Mouse (Mus musculus) embryo, embryonic 11.5 days (tissue): ENCODE results near the gene Mmd.
"Not testable (repeated sequence)": the region's sequence is repeated elsewhere in the genome, so short reads cannot be mapped to it uniquely, and the experiment has no call there.

ENCODE experiments used
- DNase-seq: peaks from one replicate; pipeline ENCODE4 v3.0.0-alpha.2; 2012; ENCODE audit warnings: low read depth, low spot score

Mmd gene

GRCm38 (mm10) chr11:90249701-90250141 lies 465 bp downstream of the Mmd start:
- DNase-seq = no peak

GRCm38 (mm10) chr11:90250189-90250588 lies 933 bp downstream of the Mmd start:
- no peak for DNase-seq

DNA sequence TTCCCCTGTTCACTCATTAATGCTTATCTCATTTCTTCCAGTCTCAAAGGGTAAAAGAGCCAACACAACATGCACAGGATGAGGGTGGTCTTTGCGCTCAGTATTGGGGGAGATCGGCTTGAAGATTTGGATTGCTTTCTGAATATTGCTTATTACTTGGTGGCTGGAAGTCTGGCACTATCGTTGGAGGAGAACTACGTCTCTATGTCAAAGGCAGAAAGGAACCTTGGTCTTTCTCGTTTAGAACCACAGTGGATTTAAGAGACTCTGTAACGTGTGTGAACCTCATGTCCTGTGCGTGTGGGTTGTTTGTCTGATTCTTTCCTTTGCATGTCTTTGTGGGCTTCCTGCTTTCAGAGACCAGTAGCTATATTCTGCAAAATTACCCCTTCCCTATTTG lies 1.5 kb downstream of the Mmd start:
- no peak for DNase-seq

GRCm38 (mm10) chr11:90251923-90252322 lies 2.7 kb downstream of the Mmd start:
- no peak for DNase-seq

- no peak for DNase-seq
These were observed 3.1 kb downstream of the Mmd start for GRCm38 (mm10) chr11:90252366-90252765.

DNA sequence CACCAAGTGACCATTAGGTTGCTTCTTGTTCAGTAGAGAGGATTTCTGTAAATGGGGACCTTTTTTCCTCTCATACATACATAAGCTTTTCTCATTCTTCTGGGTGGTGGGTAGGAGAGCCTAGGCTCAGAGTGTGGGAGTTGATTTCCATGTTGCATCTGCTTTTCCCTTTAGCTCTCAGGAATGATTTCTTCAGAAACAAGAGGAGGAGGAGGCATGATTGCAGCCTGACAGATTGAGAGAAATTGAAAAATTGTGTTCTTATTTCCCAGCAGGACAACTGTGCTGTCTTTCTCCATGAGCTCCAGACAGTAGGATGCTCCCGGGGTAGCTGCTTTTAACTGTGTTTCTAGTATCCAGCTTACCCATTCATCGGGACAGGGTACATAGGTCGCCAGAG lies 5.3 kb downstream of the Mmd start:
- DNase-seq = no peak

DNA sequence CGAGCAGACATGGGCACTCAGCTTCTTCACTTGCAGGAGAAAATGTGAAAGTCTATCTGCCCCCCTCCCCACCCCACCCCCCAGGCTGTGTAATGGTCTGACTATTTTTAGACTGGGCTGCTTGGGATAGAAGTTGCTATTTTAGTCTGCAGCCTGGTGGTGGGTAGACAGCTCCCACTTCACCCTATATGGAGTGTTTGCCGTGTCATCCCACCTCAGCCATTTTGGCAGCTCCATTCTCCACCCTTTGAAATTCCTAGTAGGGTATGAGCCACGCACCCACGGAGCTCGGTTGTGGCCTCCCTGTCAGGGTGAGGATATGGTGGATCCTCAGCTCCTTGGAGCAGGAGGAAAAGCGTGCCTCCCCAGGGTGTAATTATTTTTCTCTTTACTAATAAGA lies 6.4 kb downstream of the Mmd start:
- DNase-seq = no peak

- no peak for DNase-seq
These were observed 7.7 kb downstream of the Mmd start for GRCm38 (mm10) chr11:90256833-90257525.

GRCm38 (mm10) chr11:90258321-90258927 lies 9.2 kb downstream of the Mmd start:
- no peak for DNase-seq

DNA sequence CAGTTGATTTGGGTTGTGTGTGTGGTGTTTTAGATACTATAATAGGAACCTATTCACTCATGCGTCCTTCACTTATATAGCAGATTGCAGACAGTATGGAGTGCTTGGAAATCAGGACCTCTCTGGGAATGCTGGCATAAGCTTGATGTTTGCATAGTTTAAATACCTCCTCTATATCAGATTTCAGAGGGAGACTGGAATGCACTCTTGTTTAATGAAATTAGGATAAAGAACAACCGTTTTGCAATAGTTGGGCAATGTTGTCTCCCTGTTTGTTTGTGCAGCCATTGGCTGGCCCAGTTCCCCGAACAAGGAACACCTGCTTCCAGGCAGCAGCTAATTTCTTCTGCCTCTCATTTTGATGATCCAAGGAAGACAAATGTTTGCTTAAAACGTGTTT lies 9.8 kb downstream of the Mmd start:
- DNase-seq = no peak

DNA sequence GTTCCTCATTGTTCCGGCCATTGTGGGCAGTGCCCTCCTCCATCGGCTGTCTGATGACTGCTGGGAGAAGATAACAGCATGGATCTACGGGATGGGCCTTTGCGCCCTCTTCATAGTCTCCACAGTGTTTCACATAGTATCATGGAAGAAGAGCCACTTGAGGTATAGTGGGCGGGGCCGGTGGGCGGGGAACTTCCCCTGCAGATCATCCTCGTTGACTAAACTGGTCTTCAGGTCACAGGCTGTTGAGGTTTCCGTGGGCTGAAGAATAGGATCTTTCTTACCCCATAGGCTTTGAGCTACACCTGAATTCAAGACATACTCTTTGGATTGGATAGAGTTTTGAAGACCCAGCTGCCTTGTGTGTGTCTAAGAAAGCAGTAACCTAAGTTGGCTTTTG lies 10.6 kb downstream of the Mmd start:
- no peak for DNase-seq

DNA sequence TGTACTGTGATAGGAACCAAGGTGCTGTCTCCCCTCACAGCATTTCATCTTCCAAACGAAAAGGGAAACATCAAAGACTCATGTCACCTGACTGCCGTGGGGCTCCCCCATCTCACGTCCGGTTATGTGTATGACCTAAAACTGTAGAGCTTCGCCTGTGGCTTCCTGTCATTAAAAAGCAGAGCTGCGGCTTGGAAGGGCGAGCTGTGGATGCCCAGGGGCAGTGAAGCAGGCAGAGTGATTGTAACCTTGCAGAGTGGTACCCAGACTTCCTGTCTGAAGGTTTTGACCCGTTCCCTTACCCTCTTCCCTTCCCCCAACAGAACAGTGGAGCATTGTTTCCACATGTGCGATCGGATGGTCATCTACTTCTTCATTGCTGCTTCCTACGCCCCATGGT lies 14.9 kb downstream of the Mmd start:
- DNase-seq = no peak

DNA sequence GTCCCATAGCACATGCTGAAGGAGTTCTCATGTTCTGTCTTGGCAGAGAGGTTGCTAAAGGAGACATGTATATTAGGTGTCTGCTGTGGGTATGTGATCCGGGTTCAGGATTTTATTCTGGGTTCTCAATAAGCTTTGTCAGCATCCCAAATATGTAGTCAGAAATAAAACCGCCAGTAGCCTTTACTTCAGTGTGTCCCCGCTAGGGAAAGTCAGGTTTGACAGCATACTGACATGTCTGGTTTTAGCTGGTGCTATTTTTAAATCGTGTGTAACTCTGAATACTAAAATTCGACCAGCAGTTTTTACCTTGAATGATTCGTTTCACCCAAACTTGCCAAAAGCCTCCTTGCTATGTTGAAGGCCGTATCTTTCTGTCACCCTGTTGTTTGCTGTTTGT lies 16.3 kb downstream of the Mmd start:
- DNase-seq = no peak

GRCm38 (mm10) chr11:90268934-90269333 lies 19.7 kb downstream of the Mmd start:
- no peak for DNase-seq

DNA sequence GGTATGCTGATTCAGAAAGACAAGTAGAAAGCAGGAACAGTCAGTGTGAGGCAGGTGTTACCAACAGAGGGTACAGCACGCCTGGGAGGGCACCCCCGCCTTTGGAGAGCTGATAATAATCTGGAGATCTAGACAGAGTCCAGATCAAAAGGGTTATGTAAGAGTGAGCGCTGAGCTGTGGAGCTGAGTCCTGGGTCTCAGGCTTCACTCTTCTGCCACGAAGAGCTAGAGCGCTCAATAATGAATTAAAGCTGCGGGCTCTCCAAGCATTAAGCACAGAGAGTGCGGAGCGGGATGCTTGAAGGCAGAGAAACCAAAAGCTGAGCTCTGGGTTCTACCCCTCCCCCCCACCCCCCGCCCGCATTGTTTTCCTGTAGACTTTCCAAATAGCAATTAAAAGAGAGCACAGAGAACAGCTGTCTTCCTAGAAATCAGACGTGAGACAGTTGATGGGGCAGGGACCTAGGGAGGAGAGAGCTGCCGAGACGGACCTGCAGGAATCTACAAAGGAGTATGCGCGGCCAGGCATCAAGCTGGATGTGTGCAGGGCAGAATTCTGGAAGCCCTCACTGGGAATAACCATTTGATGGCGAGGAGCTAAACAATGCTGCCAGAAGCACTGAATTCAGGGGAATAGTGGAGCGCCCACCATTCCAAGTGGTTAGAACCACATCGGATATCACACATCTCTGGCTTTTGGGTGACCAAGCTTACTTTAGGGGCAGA lies 20.3 kb downstream of the Mmd start:
- DNase-seq = no peak

DNA sequence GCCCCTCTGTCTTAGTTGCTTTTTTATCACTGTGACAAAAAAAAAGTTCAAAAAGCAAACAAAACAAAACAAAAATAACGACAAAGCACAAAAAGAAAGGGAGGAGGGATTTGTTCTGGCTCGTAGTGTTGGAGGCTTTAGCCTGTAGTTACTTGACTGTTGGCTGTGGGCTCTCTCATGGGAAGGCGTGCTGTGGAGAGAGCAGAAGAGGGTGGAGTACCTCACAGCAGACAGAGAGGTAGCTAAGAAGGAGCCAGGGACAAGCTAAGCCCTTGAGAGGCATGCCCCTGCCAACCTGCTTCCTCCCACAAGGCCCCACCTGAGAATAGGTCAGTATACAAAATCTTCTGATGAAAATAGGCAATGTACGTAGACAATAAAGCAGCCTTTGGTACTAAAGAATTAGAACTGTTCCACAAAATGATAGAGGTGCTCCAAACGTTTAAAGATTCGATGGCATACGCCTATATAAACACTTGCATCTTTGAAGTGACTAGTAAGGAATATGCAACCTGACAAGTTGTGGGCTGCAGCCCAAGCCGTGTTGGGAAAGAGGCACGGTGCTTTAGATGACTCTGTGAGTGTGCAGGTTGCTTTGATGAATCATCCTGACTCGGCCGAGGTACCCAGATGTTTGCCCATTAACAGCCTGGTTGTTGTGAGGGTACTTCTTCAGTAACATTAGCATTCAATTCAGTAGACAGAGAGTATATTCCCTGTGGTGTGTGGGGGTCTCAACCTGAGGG lies 21.0 kb downstream of the Mmd start:
- DNase-seq = no peak

DNA sequence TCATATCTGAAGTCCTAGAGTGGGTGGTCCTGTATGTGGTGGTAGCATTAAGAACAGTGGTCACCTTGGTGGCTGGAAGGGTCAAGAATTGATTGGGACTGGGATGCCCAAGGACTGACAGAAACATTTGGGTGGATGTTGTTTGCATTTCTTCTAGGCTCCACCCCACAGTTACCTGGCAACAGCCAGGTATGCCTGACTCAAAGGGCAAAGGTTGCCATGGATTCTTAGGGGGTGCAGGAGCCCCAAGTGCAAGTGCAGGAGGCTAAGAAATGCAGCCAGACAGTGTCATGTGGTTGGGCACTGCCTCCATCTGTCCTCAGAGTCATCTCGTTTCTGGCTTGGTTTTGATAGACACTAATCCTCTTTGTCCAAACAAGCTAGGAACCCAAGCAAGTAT lies 24.9 kb downstream of the Mmd start:
- no peak for DNase-seq

DNA sequence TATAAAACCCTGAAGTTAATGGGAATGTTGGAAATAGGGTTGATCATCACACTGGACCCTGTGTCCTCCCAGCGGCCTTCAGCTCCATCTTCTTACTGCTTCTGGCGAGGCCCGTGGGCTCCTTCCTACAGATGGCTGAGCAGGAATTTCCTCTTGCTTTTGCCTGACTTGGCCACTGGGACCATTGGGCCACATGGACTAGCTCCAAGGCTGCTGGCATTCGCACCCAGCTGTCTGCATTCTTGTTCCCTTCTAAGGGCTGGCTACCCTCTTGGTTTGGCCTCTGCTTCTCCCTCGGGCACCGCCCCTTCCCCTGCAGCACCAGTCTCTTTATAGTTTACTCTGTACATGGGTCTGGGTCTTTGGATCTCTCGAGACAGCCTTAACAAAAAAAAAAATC lies 26.4 kb downstream of the Mmd start:
- DNase-seq = no peak

DNA sequence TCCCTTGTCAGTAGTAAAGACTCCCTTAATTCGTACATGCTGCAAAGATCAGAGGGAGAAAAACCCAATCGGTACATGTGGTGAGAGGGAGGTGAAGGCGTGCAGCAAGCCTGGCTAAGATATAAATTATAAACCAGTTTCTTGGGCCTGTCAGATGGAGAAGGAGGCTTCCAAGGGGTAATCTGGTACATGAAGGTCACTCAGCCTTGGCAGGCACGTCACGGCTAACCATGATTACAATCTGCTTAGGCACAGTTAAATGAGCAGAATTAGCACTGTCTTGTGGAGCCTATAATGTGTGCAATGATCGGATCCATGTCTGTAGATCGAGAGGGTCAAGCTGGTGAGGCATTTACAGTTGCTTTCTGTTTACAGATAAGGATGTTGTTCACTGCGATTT lies 26.9 kb downstream of the Mmd start:
- DNase-seq = no peak

DNA sequence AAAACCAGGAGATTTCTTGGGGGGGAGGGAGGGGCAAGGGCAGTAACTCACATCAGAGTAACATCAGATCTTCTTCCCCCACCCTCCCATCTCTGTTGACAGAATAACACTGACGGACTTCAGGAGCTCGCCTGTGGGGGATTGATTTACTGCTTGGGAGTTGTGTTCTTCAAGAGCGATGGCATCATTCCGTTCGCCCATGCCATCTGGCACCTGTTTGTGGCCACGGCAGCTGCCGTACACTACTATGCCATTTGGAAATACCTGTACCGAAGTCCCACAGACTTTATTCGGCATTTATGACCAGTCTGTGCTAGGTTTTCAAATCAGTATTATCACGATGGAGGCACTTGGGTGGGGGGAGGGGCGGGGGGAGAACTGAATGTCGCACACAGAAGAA lies 27.3 kb downstream of the Mmd start:
- DNase-seq = no peak

DNA sequence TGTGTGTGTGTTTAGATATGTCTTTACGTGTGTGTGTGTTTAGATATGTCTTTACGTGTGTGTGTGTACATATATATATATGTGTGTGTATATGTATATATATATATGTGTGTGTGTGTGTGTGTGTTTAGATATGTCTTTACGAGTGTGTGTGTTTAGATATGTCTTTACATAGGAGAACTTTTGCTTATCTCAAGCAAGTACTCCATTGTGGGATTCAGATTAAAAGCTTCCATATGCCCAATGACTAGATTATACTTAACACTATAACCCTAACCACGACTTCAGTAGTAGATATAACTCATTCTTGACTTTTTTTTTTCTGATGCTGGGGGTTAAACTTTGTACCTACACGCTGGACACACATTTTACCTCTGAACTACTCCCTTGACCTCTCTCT lies 30.8 kb downstream of the Mmd start:
- DNase-seq = no peak

- DNase-seq = not testable (repeated sequence)
These were observed 32.7 kb downstream of the Mmd start for GRCm38 (mm10) chr11:90281943-90282342.
